Mouse (Mus musculus): ENCODE data around the gene Hnrnpl. TPM values are rescaled to one million over a fixed set of nuclear protein-coding genes. Genes with fewer than 3 reads are reported as not detected.

The Hnrnpl gene
- polyA plus RNA-seq, 1 experiment from 2014 or later = 185 TPM

DNA sequence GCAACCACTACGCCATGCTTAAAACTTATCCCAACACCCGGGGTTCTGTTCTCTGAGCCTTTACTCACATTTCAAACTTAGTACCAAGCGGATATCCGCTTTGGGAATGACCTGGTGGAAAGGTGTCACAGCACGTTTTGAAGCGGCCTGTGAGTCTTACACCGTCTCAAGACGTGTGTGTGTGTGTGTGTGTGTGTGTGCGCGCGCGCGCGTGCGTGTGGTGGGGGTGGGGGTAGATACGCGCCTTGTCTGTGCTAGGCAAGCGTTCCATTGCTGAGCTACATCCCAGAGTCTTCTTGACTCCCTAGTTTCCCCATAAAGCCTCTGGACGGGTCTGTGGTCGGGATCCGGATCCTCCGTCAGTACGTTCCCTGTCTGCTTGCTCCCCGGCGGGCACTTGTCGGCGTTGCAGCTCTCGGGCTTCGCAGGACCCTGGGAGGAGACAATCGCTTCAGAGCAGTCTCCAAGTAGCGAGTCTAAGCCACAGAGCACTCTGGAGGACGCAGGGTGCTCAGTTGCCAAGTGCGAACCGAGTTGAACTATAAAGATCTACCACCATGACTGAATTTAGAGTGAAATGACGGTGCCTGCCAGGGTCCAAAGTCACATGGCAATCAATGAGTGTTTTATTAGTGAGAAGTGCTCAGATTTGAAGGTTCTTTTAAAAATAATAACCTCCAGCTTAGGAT lies 1.2 kb downstream of the Hnrnpl start:
- 0 out of 2 replicates have a peak, but pooled peaks have one; percentile 6 for ATAC-seq
- Histone ChIP-seq H3K4me2 (ENCODE audit: low read length) (peak overlapping the region; percentile 98), H3K27me3 (replicated peaks; ENCODE audit: control insufficient read depth, insufficient read depth, low read length) (no peaks in the 10 kb centered on the region), H3K4me1 (replicated peaks; ENCODE audit: control insufficient read depth, insufficient read depth, low read length) (peaks cover 33% of the 10 kb centered on the region), H3K9ac (replicated peaks; ENCODE audit: low read depth, low read length) (peak overlapping the region; percentile 98), H3K27ac (ENCODE audit: low read length) (peak overlapping the region; percentile 99), H3K4me3 (replicated peaks; ENCODE audit: low read length) (peak overlapping the region; percentile 92), H3K36me3 (ENCODE audit: control insufficient read depth, insufficient read depth) (peaks cover 15% of the 10 kb centered on the region), H3K9me3 (ENCODE audit: control insufficient read depth, low read length) (no peaks in the 10 kb centered on the region)
- WGBS = under 1% methylated on average over 35 of the region's 35 CpGs

- Histone ChIP-seq H3K4me3 (replicated peaks; ENCODE audit: low read length) (peak overlapping the region; percentile 92), H3K4me2 (ENCODE audit: low read length) (peak overlapping the region; percentile 98), H3K36me3 (ENCODE audit: control insufficient read depth, insufficient read depth) (peaks cover 22% of the 10 kb centered on the region), H3K9me3 (ENCODE audit: control insufficient read depth, low read length) (no peaks in the 10 kb centered on the region), H3K27me3 (replicated peaks; ENCODE audit: control insufficient read depth, insufficient read depth, low read length) (no peaks in the 10 kb centered on the region), H3K9ac (replicated peaks; ENCODE audit: low read depth, low read length) (peak overlapping the region; percentile 98), H3K27ac (ENCODE audit: low read length) (peak overlapping the region; percentile 99), H3K4me1 (replicated peaks; ENCODE audit: control insufficient read depth, insufficient read depth, low read length) (peaks cover 33% of the 10 kb centered on the region)
- peak; percentile 92 for ATAC-seq
- under 1% methylated on average over 62 of the region's 70 CpGs for WGBS
Measured at GRCm38 (mm10) chr7:28810107-28811066, 2.0 kb downstream of the Hnrnpl start.

- no peaks in the 10 kb centered on the region for H3K27me3 ChIP-seq (replicated peaks; ENCODE audit: control insufficient read depth, insufficient read depth, low read length)
- peak overlapping the region; percentile 92 for H3K9ac ChIP-seq (replicated peaks; ENCODE audit: low read depth, low read length)
- peaks cover 30% of the 10 kb centered on the region for H3K36me3 ChIP-seq (ENCODE audit: control insufficient read depth, insufficient read depth)
- H3K4me1 ChIP-seq (replicated peaks; ENCODE audit: control insufficient read depth, insufficient read depth, low read length) = peaks cover 33% of the 10 kb centered on the region
- H3K4me3 ChIP-seq (replicated peaks; ENCODE audit: low read length) = peak overlapping the region; percentile 92
- H3K27ac ChIP-seq (ENCODE audit: low read length) = peak overlapping the region; percentile 98
- WGBS = under 1% methylated on average over 39 of the region's 40 CpGs
- peak overlapping the region; percentile 94 for H3K4me2 ChIP-seq (ENCODE audit: low read length)
- ATAC-seq = peak; percentile 19
- no peaks in the 10 kb centered on the region for H3K9me3 ChIP-seq (ENCODE audit: control insufficient read depth, low read length)
Measured at GRCm38 (mm10) chr7:28811228-28811627, 2.9 kb downstream of the Hnrnpl start.

DNA sequence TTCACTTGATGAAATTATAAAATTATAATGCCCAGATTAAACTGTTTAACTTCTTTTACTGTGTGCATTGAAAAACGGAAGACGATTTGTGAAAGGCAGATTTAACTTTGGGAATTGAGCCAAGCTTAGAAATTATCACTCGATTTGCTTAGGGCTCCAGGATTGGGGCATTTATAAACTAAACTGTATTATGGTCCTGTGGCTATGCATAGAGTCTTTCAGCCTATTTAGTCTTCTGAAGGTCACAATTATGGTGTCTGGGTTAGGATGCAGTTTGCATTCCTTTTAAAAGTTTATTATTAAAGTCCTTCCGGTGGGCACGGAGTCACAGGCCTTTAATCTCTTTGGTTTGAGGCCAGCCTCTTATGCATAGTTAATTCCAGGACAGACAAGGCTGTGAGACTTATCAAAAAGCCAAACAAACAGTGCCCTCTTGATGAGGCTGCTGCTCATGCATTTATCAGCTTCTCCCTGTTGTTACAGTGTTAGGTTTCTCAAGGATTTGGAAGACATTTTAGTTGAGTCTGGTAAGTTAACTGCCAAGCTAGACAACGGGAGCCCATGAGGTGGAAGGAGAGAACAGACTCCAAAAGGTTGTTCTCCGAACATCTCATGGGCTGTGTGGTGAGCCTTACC lies 3.4 kb downstream of the Hnrnpl start:
- H3K27ac ChIP-seq (ENCODE audit: low read length) = peak overlapping the region; percentile 53; the same call in 1 of the 2 replicates
- WGBS = 10% methylated on average over 7 of the region's 7 CpGs
- H3K4me3 ChIP-seq (replicated peaks; ENCODE audit: low read length) = peak overlapping the region; percentile 92
- no peak for ATAC-seq
- H3K4me1 ChIP-seq (replicated peaks; ENCODE audit: control insufficient read depth, insufficient read depth, low read length) = peaks cover 33% of the 10 kb centered on the region
- H3K9ac ChIP-seq (replicated peaks; ENCODE audit: low read depth, low read length) = peak overlapping the region; percentile 56
- H3K36me3 ChIP-seq (ENCODE audit: control insufficient read depth, insufficient read depth) = peaks cover 35% of the 10 kb centered on the region
- no peaks in the 10 kb centered on the region for H3K27me3 ChIP-seq (replicated peaks; ENCODE audit: control insufficient read depth, insufficient read depth, low read length)
- peak overlapping the region; percentile 94 for H3K4me2 ChIP-seq (ENCODE audit: low read length)
- H3K9me3 ChIP-seq (ENCODE audit: control insufficient read depth, low read length) = no peaks in the 10 kb centered on the region

DNA sequence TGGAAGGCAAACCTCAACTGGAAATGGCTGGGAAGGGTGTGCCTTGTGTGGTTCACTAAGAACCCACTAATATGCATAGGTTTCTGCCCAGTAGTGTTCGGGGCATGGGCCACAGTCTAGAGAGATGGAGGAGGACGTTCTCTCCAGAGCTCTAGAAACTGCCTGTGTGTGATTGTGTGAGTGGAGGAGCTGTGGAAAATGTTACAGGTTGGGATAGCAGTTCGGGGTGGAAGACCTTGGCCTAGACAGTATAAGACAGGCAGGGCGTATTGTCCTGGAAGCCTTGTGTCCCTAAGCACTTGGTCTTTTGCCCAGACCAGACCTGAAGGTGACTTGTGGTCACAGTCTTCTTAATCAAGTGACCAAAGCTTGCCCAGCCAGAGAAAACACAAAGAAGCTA lies 4.1 kb downstream of the Hnrnpl start:
- Histone ChIP-seq H3K4me3 (replicated peaks; ENCODE audit: low read length) (peak overlapping the region; percentile 92), H3K9me3 (ENCODE audit: control insufficient read depth, low read length) (no peaks in the 10 kb centered on the region), H3K4me1 (replicated peaks; ENCODE audit: control insufficient read depth, insufficient read depth, low read length) (peaks cover 38% of the 10 kb centered on the region), H3K27me3 (replicated peaks; ENCODE audit: control insufficient read depth, insufficient read depth, low read length) (no peaks in the 10 kb centered on the region), H3K27ac (ENCODE audit: low read length) (no peak overlapping the region), H3K9ac (replicated peaks; ENCODE audit: low read depth, low read length) (peak overlapping the region; percentile 56; the same call in 1 of the 2 replicates), H3K4me2 (ENCODE audit: low read length) (peak overlapping the region; percentile 94), H3K36me3 (ENCODE audit: control insufficient read depth, insufficient read depth) (peaks cover 39% of the 10 kb centered on the region)
- 63% methylated on average over 4 of the region's 4 CpGs for WGBS
- no peak for ATAC-seq

- Histone ChIP-seq H3K4me3 (replicated peaks; ENCODE audit: low read length) (peak overlapping the region; percentile 92), H3K36me3 (ENCODE audit: control insufficient read depth, insufficient read depth) (peaks cover 40% of the 10 kb centered on the region)
Measured at GRCm38 (mm10) chr7:28812949-28813348, 4.6 kb downstream of the Hnrnpl start.

GRCm38 (mm10) chr7:28814306-28815034 lies 6.1 kb downstream of the Hnrnpl start:
- H3K36me3 ChIP-seq (ENCODE audit: control insufficient read depth, insufficient read depth) = peaks cover 50% of the 10 kb centered on the region
- H3K4me3 ChIP-seq (replicated peaks; ENCODE audit: low read length) = no peak overlapping the region
- no peak overlapping the region for H3K27ac ChIP-seq (ENCODE audit: low read length)
- no peak overlapping the region for H3K4me2 ChIP-seq (ENCODE audit: low read length)
- H3K9ac ChIP-seq (replicated peaks; ENCODE audit: low read depth, low read length) = no peak overlapping the region
- no peaks in the 10 kb centered on the region for H3K9me3 ChIP-seq (ENCODE audit: control insufficient read depth, low read length)
- H3K27me3 ChIP-seq (replicated peaks; ENCODE audit: control insufficient read depth, insufficient read depth, low read length) = no peaks in the 10 kb centered on the region
- 89% methylated on average over 5 of the region's 5 CpGs for WGBS
- peaks cover 31% of the 10 kb centered on the region for H3K4me1 ChIP-seq (replicated peaks; ENCODE audit: control insufficient read depth, insufficient read depth, low read length)
- no peak for ATAC-seq

More at GRCm38 (mm10) chr7:28812949-28813348, 4.6 kb downstream of the Hnrnpl start:
- Histone ChIP-seq H3K4me2 (ENCODE audit: low read length) (peak overlapping the region; percentile 94), H3K9me3 (ENCODE audit: control insufficient read depth, low read length) (no peaks in the 10 kb centered on the region), H3K9ac (replicated peaks; ENCODE audit: low read depth, low read length) (no peak overlapping the region; the same call in 1 of the 2 replicates), H3K27me3 (replicated peaks; ENCODE audit: control insufficient read depth, insufficient read depth, low read length) (no peaks in the 10 kb centered on the region), H3K27ac (ENCODE audit: low read length) (no peak overlapping the region), H3K4me1 (replicated peaks; ENCODE audit: control insufficient read depth, insufficient read depth, low read length) (peaks cover 36% of the 10 kb centered on the region)
- ATAC-seq = no peak
- WGBS = 76% methylated on average over 5 of the region's 5 CpGs

DNA sequence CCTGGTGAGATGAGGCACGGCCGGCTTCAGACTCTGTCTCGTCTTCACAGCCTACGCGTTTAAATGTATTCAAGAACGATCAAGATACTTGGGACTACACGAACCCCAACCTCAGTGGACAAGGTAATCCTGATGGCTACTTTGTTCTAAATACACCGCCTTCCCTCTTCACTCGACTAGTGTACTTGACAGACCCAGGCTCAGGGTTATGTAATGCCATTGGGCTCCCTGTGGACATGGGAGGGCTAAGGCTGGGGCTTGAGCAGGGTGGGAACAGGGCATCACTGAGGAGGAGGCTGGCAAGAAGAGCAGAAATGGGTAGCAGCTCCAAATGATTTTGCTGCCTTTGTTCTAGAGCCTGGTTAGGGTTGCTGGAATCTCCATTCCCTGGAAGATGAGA lies 6.9 kb downstream of the Hnrnpl start:
- no peak overlapping the region for H3K9ac ChIP-seq (replicated peaks; ENCODE audit: low read depth, low read length)
- peaks cover 56% of the 10 kb centered on the region for H3K36me3 ChIP-seq (ENCODE audit: control insufficient read depth, insufficient read depth)
- 88% methylated on average over 9 of the region's 9 CpGs for WGBS
- no peak overlapping the region for H3K4me2 ChIP-seq (ENCODE audit: low read length)
- H3K27me3 ChIP-seq (replicated peaks; ENCODE audit: control insufficient read depth, insufficient read depth, low read length) = no peaks in the 10 kb centered on the region
- no peak for ATAC-seq
- no peak overlapping the region for H3K4me3 ChIP-seq (replicated peaks; ENCODE audit: low read length)
- H3K4me1 ChIP-seq (replicated peaks; ENCODE audit: control insufficient read depth, insufficient read depth, low read length) = peaks cover 28% of the 10 kb centered on the region
- H3K9me3 ChIP-seq (ENCODE audit: control insufficient read depth, low read length) = no peaks in the 10 kb centered on the region
- H3K27ac ChIP-seq (ENCODE audit: low read length) = no peak overlapping the region

All from forebrain, embryonic 16.5 days (tissue).